Mouse (Mus musculus): ENCODE measurements around the gene Trim69. TPM values are rescaled to one million over a fixed set of nuclear protein-coding genes. Genes with fewer than 3 reads are reported as not detected.

The Trim69 gene
- not detected in 2 replicates for polyA plus RNA-seq (2012; rRNA removed)

- no peak for TF ChIP-seq POLR2A (IDR thresholded peaks at IDR 0.05; ENCODE audit: low read depth, low read length)
- TF ChIP-seq CTCF (IDR thresholded peaks at IDR 0.05; ENCODE audit: extremely low read depth, insufficient read depth, insufficient read length, insufficient replicate concordance): peak; percentile 65; the same call in 1 of the 2 replicates
- DNase-seq (ENCODE audit: low read depth in 1 of 2, low spot score in 2 of 2): peak; percentile 63 to 80
- WGBS: 52% methylated on average over 2 of the region's 2 CpGs
- H3K27ac ChIP-seq (ENCODE audit: insufficient read depth, low read length): no peak within 1 kb of the TSS
- H3K27me3 ChIP-seq (ENCODE audit: control insufficient read depth, insufficient read depth, low read length): no peaks in the 10 kb centered on the region
- no peaks in the 10 kb centered on the region for H3K36me3 ChIP-seq (ENCODE audit: control insufficient read depth, insufficient read depth, low read length)
- H3K4me1 ChIP-seq (ENCODE audit: control insufficient read depth, insufficient read depth, insufficient read length): peaks cover 5% of the 10 kb centered on the region; the same call in 1 of the 2 replicates
- no peak within 1 kb of the TSS for H3K4me3 ChIP-seq (ENCODE audit: extremely low read depth, insufficient read depth, insufficient read length)
Observed at GRCm38 (mm10) chr2:122160680-122161079, at the start of gene Trim69. Trim69 (plus strand) TSS chr2:122160700.

DNA sequence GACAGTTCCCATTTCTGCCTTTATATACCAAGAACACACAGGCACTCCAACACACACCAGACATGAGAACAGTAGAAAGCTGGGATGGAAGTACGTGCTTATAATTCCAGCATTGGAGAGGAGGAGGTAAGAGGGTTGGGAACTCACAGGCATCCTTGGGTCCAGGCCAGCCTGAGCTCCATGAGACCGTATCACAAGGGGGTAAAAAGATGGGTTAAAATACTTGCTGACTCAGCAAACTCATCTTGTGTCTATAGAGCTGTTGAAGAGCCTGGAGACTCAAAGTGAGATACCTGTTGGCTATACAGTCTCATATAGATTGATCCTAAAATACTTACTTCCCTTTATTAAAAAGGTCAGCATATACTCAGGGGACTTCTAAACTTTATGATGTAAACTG is 43.6 kb upstream of the Trim69 start:
- no peak overlapping the region for H3K4me3 ChIP-seq (ENCODE audit: extremely low read depth, insufficient read depth, insufficient read length)
- peaks cover 5% of the 10 kb centered on the region for H3K4me1 ChIP-seq (ENCODE audit: control insufficient read depth, insufficient read depth, insufficient read length)
- no peak for DNase-seq (ENCODE audit: low read depth in 1 of 2, low spot score in 2 of 2)
- TF ChIP-seq CTCF (IDR thresholded peaks at IDR 0.05; ENCODE audit: extremely low read depth, insufficient read depth, insufficient read length, insufficient replicate concordance) (no peak), POLR2A (IDR thresholded peaks at IDR 0.05; ENCODE audit: low read depth, low read length) (no peak)
- WGBS: 93% methylated on average over 2 of the region's 2 CpGs
- no peaks in the 10 kb centered on the region for H3K27me3 ChIP-seq (ENCODE audit: control insufficient read depth, insufficient read depth, low read length)
- peaks cover 5% of the 10 kb centered on the region for H3K36me3 ChIP-seq (ENCODE audit: control insufficient read depth, insufficient read depth, low read length)
- no peak overlapping the region for H3K27ac ChIP-seq (ENCODE audit: insufficient read depth, low read length)

GRCm38 (mm10) chr2:122117961-122118958 is 42.2 kb upstream of the Trim69 start, which contains the start of gene Spg11:
Spg11 (minus strand) TSS chr2:122118386.
- Histone ChIP-seq H3K36me3 (ENCODE audit: control insufficient read depth, insufficient read depth, low read length) (peaks cover 2% of the 10 kb centered on the region), H3K27me3 (ENCODE audit: control insufficient read depth, insufficient read depth, low read length) (no peaks in the 10 kb centered on the region), H3K4me3 (ENCODE audit: extremely low read depth, insufficient read depth, insufficient read length) (peak within 1 kb of the TSS; percentile 96), H3K4me1 (ENCODE audit: control insufficient read depth, insufficient read depth, insufficient read length) (peaks cover 5% of the 10 kb centered on the region), H3K27ac (ENCODE audit: insufficient read depth, low read length) (peak within 1 kb of the TSS; percentile 91)
- under 1% methylated on average over 47 of the region's 47 CpGs for WGBS
- TF ChIP-seq POLR2A (IDR thresholded peaks at IDR 0.05; ENCODE audit: low read depth, low read length) (peak; percentile 99), CTCF (IDR thresholded peaks at IDR 0.05; ENCODE audit: extremely low read depth, insufficient read depth, insufficient read length, insufficient replicate concordance) (no peak)
- peak; percentile 97 to 98 for DNase-seq (ENCODE audit: low read depth in 1 of 2, low spot score in 2 of 2)

DNA sequence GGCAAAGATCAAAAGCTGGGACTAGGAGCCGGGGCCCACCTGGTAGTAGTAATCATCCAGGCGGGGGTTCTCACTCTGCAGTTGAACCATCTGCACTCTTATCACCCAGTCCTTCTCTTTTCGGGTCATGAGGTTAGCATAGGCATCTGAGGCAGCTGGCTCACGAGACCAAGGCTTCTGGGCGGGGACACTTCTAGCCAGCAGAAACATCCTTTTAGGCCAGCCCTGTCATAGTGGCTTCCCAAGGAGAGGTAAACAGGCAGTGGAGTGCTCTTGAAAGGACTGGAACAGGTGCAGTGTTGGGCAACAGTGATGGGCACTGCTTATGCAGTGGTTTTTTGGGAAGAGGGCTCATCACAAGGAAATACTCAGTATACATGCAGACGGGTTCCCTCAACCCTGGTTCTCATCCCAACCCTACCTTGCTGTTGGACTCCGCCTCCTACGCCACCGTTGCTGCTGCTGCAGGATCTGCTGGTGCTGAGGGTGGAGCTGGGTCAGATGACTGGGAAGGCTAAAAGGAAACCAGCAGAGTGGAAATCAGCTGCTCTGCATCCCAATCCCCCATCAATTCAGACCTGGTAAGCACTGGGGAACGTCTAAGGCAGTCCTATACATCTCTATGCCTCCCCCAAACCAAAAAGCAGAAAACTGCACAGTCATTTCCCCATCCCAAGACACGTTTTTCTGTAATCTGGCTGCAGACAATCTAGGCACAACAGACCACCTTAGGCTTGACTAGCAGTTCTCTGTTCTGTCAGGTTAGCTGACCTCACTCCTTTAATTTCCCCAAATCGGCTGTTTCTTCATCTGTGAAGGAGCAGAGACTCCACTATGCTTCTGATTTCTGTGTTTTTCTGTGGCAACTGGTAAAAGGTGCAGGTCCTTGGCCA is 34.6 kb upstream of the Trim69 start:
- Histone ChIP-seq H3K4me1 (ENCODE audit: control insufficient read depth, insufficient read depth, insufficient read length) (peaks cover 7% of the 10 kb centered on the region; the same call in 1 of the 2 replicates), H3K27ac (ENCODE audit: insufficient read depth, low read length) (no peak overlapping the region), H3K36me3 (ENCODE audit: control insufficient read depth, insufficient read depth, low read length) (no peaks in the 10 kb centered on the region), H3K27me3 (ENCODE audit: control insufficient read depth, insufficient read depth, low read length) (no peaks in the 10 kb centered on the region), H3K4me3 (ENCODE audit: extremely low read depth, insufficient read depth, insufficient read length) (no peak overlapping the region)
- DNase-seq (ENCODE audit: low read depth in 1 of 2, low spot score in 2 of 2): no peak
- TF ChIP-seq POLR2A (IDR thresholded peaks at IDR 0.05; ENCODE audit: low read depth, low read length): no peak
- no peak for TF ChIP-seq CTCF (IDR thresholded peaks at IDR 0.05; ENCODE audit: extremely low read depth, insufficient read depth, insufficient read length, insufficient replicate concordance)
- WGBS: 42% methylated on average over 12 of the region's 12 CpGs

GRCm38 (mm10) chr2:122126765-122127347 is 33.6 kb upstream of the Trim69 start:
- DNase-seq (ENCODE audit: low read depth in 1 of 2, low spot score in 2 of 2): no peak
- no peak for TF ChIP-seq POLR2A (IDR thresholded peaks at IDR 0.05; ENCODE audit: low read depth, low read length)
- no peak for TF ChIP-seq CTCF (IDR thresholded peaks at IDR 0.05; ENCODE audit: extremely low read depth, insufficient read depth, insufficient read length, insufficient replicate concordance)
- Histone ChIP-seq H3K27me3 (ENCODE audit: control insufficient read depth, insufficient read depth, low read length) (no peaks in the 10 kb centered on the region), H3K4me1 (ENCODE audit: control insufficient read depth, insufficient read depth, insufficient read length) (peaks cover 7% of the 10 kb centered on the region; the same call in 1 of the 2 replicates), H3K4me3 (ENCODE audit: extremely low read depth, insufficient read depth, insufficient read length) (no peak overlapping the region), H3K36me3 (ENCODE audit: control insufficient read depth, insufficient read depth, low read length) (no peaks in the 10 kb centered on the region), H3K27ac (ENCODE audit: insufficient read depth, low read length) (0 out of 2 replicates have a peak overlapping the region, but pooled peaks have one; percentile 4)
- WGBS: 17% methylated on average over 5 of the region's 5 CpGs

DNA sequence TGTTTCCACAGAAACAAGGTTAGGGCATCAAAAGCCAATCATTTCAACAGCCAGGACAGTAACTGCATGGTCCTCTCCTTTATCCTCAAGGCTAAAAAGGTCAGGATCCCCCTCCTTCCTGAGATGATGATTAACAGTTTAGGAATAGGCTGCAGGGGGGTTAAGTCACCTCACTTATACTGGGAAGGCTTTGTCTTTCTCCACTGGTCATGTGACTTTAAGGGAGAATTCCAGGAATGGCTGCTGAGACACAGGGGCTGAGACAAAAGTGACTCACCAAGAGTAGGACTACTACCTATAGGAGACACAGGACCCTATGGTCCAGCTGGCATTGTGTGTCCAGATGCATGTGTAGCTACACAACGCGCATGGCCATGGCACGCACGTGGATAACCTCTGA is 32.9 kb upstream of the Trim69 start:
- no peak overlapping the region for H3K27ac ChIP-seq (ENCODE audit: insufficient read depth, low read length)
- no peak for TF ChIP-seq POLR2A (IDR thresholded peaks at IDR 0.05; ENCODE audit: low read depth, low read length)
- TF ChIP-seq CTCF (IDR thresholded peaks at IDR 0.05; ENCODE audit: extremely low read depth, insufficient read depth, insufficient read length, insufficient replicate concordance): no peak
- H3K4me3 ChIP-seq (ENCODE audit: extremely low read depth, insufficient read depth, insufficient read length): no peak overlapping the region
- peaks cover 7% of the 10 kb centered on the region; the same call in 1 of the 2 replicates for H3K4me1 ChIP-seq (ENCODE audit: control insufficient read depth, insufficient read depth, insufficient read length)
- DNase-seq (ENCODE audit: low read depth in 1 of 2, low spot score in 2 of 2): no peak
- no peaks in the 10 kb centered on the region for H3K27me3 ChIP-seq (ENCODE audit: control insufficient read depth, insufficient read depth, low read length)
- no peaks in the 10 kb centered on the region for H3K36me3 ChIP-seq (ENCODE audit: control insufficient read depth, insufficient read depth, low read length)
- WGBS: 97% methylated on average over 4 of the region's 4 CpGs

All from spleen, adult 2 months (tissue).